8 mouse cellular contexts compared by ENCODE assay signal in the genomic region with DNA sequence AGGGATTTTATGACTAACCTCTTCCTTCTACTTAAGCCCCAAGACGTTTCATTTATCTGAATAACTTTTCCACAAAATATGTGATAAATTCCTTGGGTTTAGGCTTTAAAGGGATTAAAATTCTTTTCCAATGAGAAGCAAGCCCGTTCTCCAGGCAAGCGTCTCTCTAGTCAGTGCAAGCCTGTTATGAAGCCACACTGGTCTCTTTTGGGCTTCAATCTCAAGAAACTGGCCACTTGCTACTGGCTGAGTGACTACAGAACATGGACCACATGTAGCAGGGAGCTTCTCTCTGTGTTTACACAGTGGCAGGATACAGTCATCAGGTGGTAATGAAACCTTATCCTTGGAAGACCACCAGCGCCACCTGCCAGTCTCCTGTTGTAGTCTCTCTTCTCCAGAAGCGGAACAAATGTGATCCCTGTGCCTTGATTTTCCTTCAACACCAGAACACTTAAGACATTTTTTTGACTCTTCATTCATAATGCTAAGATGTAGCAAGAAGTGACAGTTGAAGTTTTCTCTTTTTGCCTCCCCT.
DNase-seq lines count a peak whose midpoint lies in the region; ATAC-seq and TF ChIP-seq lines count a peak whose summit lies in the region.
"Had no signal": no experiment of that assay in that cellular context is flagged by ENCODE, and none has a peak within 500 bp of the region (broad histone marks: within the 10 kb centered on the region; RNA-seq: fewer than 3 reads in every experiment).

No protein-coding gene starts in this region.

- no peak overlapping the region for H3K4me2 ChIP-seq in kidney, embryonic 14.5 days (replicated peaks; ENCODE audit: low read depth, low read length)
- H3K4me2 ChIP-seq in midbrain, embryonic 12.5 days (replicated peaks), result no peak overlapping the region
- H3K4me2 ChIP-seq: stomach, embryonic 15.5 days had no signal

- in situ Hi-C loops in ES-E14 (cut with MboI; ENCODE audit: low sequenced_read_pairs in 2 of 2, unreplicated experiment in 2 of 2), result loop anchor here (10.0 to 25.0 kb wide), 3 partner anchors 503 to 1078 kb away; a partner anchor contains a TSS

- WGBS in kidney, embryonic 14.5 days, result 64% methylated on average over 5 of the region's 5 CpGs
- WGBS in midbrain, embryonic 12.5 days, result 45% methylated on average over 5 of the region's 5 CpGs

- no peaks in the 10 kb centered on the region for H3K27me3 ChIP-seq in kidney, embryonic 14.5 days (ENCODE audit: control insufficient read depth, insufficient read depth, low read length)
- no peaks in the 10 kb centered on the region for H3K27me3 ChIP-seq in midbrain, embryonic 12.5 days
- H3K27me3 ChIP-seq: stomach, embryonic 15.5 days had no signal

- no peaks in the 10 kb centered on the region for H3K36me3 ChIP-seq in kidney, embryonic 14.5 days (ENCODE audit: control insufficient read depth, insufficient read depth, low read length)
- no peaks in the 10 kb centered on the region for H3K36me3 ChIP-seq in ES-E14 (ENCODE audit: control insufficient read depth, insufficient read depth, low read length, poor library complexity, severe bottlenecking)
- H3K36me3 ChIP-seq in midbrain, embryonic 12.5 days, result no peaks in the 10 kb centered on the region
- H3K36me3 ChIP-seq: stomach, embryonic 15.5 days had no signal

- no peak overlapping the region for H3K4me3 ChIP-seq in kidney, embryonic 14.5 days (ENCODE audit: low read length)
- no peak overlapping the region for H3K4me3 ChIP-seq in ES-E14 (ENCODE audit: insufficient read depth in 1 of 2, low read depth in 1 of 2, low read length in 2 of 2, poor library complexity in 1 of 2, severe bottlenecking in 1 of 2)
- H3K4me3 ChIP-seq in midbrain, embryonic 12.5 days, result no peak overlapping the region
- H3K4me3 ChIP-seq: stomach, embryonic 15.5 days had no signal

- no peaks in the 10 kb centered on the region for H3K4me1 ChIP-seq in kidney, embryonic 14.5 days (ENCODE audit: control insufficient read depth, insufficient read depth, low read length)
- no peaks in the 10 kb centered on the region for H3K4me1 ChIP-seq in ES-E14 (ENCODE audit: control insufficient read depth in 2 of 2, insufficient read depth in 2 of 2, low read length in 2 of 2, poor library complexity in 1 of 2)
- H3K4me1 ChIP-seq in midbrain, embryonic 12.5 days, result no peaks in the 10 kb centered on the region
- H3K4me1 ChIP-seq: stomach, embryonic 15.5 days had no signal

- ATAC-seq in kidney, embryonic 14.5 days (ENCODE audit: low FRiP score, low TSS enrichment), result peak; percentile 55
- ATAC-seq in midbrain, embryonic 12.5 days (ENCODE audit: low FRiP score, low read depth), result 0 out of 2 replicates have a peak, but pooled peaks have one; percentile 44

- no peaks in the 10 kb centered on the region for H3K9me3 ChIP-seq in kidney, embryonic 14.5 days (ENCODE audit: control insufficient read depth, low read length)
- H3K9me3 ChIP-seq in ES-E14 (ENCODE audit: control insufficient read depth, insufficient read depth, low read depth, low read length), result no peaks in the 10 kb centered on the region
- H3K9me3 ChIP-seq in midbrain, embryonic 12.5 days, result no peaks in the 10 kb centered on the region
- H3K9me3 ChIP-seq: stomach, embryonic 15.5 days had no signal

- no peak for DNase-seq in kidney, adult 18-20 months
- peak; percentile 60 for DNase-seq in ES-E14 (ENCODE audit: low read depth, low spot score)
- DNase-seq in embryo, embryonic 10.5 days (ENCODE audit: low spot score), result peak; percentile 68
- no peak for DNase-seq in gastrocnemius, adult 18-20 months (ENCODE audit: low spot score)
- DNase-seq in heart, adult 18-20 months, result no peak

- no peak overlapping the region for H3K27ac ChIP-seq in kidney, embryonic 14.5 days (ENCODE audit: low read depth, low read length)
- no peak overlapping the region for H3K27ac ChIP-seq in ES-E14 (ENCODE audit: insufficient read depth, low read depth, low read length, poor library complexity, severe bottlenecking)
- no peak overlapping the region for H3K27ac ChIP-seq in midbrain, embryonic 12.5 days (replicated peaks)
- H3K27ac ChIP-seq: stomach, embryonic 15.5 days had no signal

- H3K9ac ChIP-seq in kidney, embryonic 14.5 days (ENCODE audit: low read depth, low read length), result no peak overlapping the region
- no peak overlapping the region for H3K9ac ChIP-seq in ES-E14 (ENCODE audit: insufficient read depth, low read depth, low read length, poor library complexity, severe bottlenecking)
- H3K9ac ChIP-seq in midbrain, embryonic 12.5 days (replicated peaks), result no peak overlapping the region
- H3K9ac ChIP-seq: stomach, embryonic 15.5 days had no signal

TF ChIP-seq in ES-E14, 5 proteins besides CTCF, POLR2A, EP300 and RAD21:
- TF ChIP-seq ZC3H11A (IDR thresholded peaks at IDR 0.05; ENCODE audit: borderline replicate concordance, low read depth, low read length) (peak; percentile 93; the same call in 1 of the 2 replicates), ZNF384 (IDR thresholded peaks at IDR 0.05; ENCODE audit: low read depth, low read length) (no peak), CHD2 (IDR thresholded peaks at IDR 0.05; ENCODE audit: low read depth, low read length) (no peak), MAFK (IDR thresholded peaks at IDR 0.05; ENCODE audit: insufficient read depth, low read depth, low read length) (no peak)

Comparison
In these comparisons a context has a peak if more than half of its experiments do, and no peak if none do; other contexts are left out.
1. DNase-seq: peak in ES-E14 (single experiment) and embryo, embryonic 10.5 days (single experiment); none in kidney, adult 18-20 months (single experiment), gastrocnemius, adult 18-20 months (single experiment) and heart, adult 18-20 months (0 of 2).